Mouse (Mus musculus) lung, adult 2 months (tissue): ENCODE data around the gene Sorcs3. TPM values are rescaled to one million over a fixed set of nuclear protein-coding genes. Genes with fewer than 3 reads are reported as not detected.

Experiments
- DNase-seq: peaks from one replicate; pipeline ENCODE4 v3.0.0; 2022
- H3K4me1 ChIP-seq: fragments of 200-500 bp; 2 replicates; pipeline ENCODE4 v1.6.1; 2011; ENCODE audit warnings: low read length; ENCODE audit not compliant: control insufficient read depth, insufficient read depth
- H3K4me3 ChIP-seq: fragments of 200-500 bp; replicated peaks from 2 replicates; pipeline ENCODE3; 2011; ENCODE audit warnings: low read depth, mild to moderate bottlenecking, control low read depth, low read length; ENCODE audit errors: extremely low read depth
- CTCF ChIP-seq: fragments of 200-500 bp; IDR thresholded peaks from 2 replicates; pipeline ENCODE4 v1.5.1; 2011; ENCODE audit warnings: mild to moderate bottlenecking, low read length, control low read depth; ENCODE audit not compliant: insufficient read depth
- POLR2A ChIP-seq: fragments of 200-500 bp; IDR thresholded peaks from 2 replicates; pipeline ENCODE4 v1.6.1; 2011; ENCODE audit warnings: low read depth, mild to moderate bottlenecking, control low read depth, low read length, borderline replicate concordance; ENCODE audit errors: extremely low read depth
- WGBS: fragments of 180-500 bp; shearing (Covaris S2); methylation state at CpG from one replicate; pipeline ENCODE4 v1.1.7; 2018; 5-methylcytosine and 5-hydroxymethylcytosine counted together
- polyA plus RNA-seq: library from polyadenylated mRNA; depleted of rRNA; stranded (reverse); fragments of >200 nt; gene quantifications from 2 replicates; pipeline ENCODE4 v1.2.3, GENCODE M21; 2012

The Sorcs3 gene
- polyA plus RNA-seq, 1 experiment, result 0.04 TPM

DNA sequence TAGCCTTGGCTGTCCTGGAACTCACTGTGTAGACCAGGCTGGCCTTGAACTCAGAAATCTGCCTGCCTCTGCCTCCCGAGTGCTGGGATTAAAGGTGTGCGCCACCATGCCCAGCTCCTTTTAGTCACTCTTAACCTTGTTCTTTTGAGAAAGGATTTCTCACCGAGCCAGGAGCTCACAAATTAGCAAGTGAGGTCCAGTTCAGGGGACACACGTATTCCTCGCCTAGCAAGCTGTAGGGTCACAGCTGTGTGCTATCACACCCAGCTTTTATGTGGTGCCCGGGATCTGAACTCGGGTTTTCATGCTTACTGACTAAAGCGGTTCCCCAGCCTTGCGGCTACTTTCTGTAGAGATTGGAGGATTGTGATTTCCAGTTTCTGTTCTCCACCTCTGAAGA is 108.0 kb downstream of the Sorcs3 start:
- WGBS, result 87% methylated on average over 9 of the region's 9 CpGs
- no peaks in the 10 kb centered on the region for H3K4me1 ChIP-seq
- TF ChIP-seq CTCF (no peak), POLR2A (no peak)
- no peak for DNase-seq
- no peak overlapping the region for H3K4me3 ChIP-seq

DNA sequence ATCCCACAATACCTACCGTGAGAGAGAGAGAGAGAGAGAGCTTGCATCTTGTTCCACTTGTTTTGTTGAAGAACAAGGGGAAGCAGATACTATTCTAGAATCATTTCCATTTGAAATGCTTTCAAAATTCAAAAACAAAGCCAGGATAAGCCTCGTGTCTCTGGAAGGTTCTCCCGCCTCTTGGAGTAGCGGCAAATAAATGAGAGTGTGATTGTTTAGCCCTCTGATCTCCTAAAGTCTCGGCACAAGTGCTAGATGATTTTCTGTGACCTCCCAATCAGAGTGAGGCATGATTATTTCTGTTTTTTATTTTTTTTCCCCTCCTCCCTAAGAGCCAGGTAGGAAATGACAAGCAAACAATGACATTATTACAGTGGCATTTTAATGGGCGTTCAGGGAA is 121.3 kb downstream of the Sorcs3 start:
- WGBS, result 56% methylated on average over 6 of the region's 6 CpGs
- no peak for DNase-seq
- Histone ChIP-seq H3K4me1 (no peaks in the 10 kb centered on the region), H3K4me3 (no peak overlapping the region)
- TF ChIP-seq POLR2A (no peak), CTCF (no peak)

DNA sequence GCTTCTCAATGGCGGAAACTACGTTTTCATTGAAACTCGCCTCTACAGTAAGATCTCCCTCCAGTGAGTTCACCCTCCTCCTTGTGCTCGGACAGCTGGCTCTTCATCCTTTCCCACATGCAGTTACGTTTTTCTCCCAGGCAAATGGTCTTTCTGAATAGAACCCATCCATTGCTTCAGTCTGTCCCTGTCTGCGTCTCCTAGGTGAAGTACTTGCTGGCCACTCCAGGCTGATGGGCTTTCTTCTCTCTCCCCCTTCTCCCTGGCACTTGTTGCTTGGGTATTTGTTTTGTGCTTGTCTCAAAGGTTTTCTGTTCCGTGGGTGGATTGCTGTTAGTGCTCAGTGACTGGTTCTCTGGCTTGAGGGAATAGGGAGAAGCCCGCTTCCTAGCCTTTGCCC is 122.3 kb downstream of the Sorcs3 start:
- no peak for DNase-seq
- TF ChIP-seq CTCF (no peak), POLR2A (no peak)
- 74% methylated on average over 8 of the region's 8 CpGs for WGBS
- H3K4me1 ChIP-seq, result no peaks in the 10 kb centered on the region
- H3K4me3 ChIP-seq, result no peak overlapping the region

DNA sequence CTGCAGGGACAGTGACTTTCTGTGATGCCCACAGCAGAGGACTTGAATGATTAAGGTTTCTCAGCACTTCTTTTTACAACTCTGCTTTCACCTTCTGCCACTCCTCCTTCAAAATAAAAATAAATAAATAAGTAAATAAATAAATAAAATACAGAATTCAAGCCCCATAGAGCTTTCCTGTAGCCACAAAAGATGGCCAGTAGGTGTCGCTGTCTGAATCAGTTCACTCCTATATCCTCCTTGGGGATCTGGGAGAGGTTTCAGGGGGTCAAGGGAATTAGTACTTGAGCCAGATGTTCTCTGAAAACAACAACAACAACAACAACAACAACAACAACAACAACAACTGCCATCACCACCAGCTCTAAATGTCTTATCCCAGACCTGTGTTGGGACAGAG is 125.8 kb downstream of the Sorcs3 start:
- Histone ChIP-seq H3K4me3 (no peak overlapping the region), H3K4me1 (no peaks in the 10 kb centered on the region)
- no peak for DNase-seq
- TF ChIP-seq POLR2A (no peak), CTCF (no peak)
- WGBS, result 11% methylated on average over 1 of the region's 1 CpGs

DNA sequence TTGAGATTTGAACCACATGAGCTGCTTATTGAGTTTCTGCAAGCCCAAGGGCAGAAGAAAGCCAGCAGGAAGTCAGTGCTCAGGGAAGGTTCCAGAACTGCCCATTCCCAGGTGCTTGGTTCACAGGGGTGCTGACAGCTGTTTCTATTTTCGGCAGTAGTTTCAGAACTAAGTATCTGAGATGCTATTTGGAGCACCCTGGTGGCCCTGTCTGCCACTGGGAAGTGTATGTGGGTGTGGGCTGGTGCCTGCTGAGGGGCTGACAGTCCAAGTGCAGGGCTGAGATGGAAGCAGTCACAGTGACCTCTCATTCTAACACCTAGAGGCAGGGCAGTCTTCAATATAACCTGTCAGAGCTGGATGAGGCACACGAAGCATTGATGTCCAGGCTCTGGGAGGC is 127.3 kb downstream of the Sorcs3 start:
- Histone ChIP-seq H3K4me1 (no peaks in the 10 kb centered on the region), H3K4me3 (no peak overlapping the region)
- no peak for DNase-seq
- 47% methylated on average over 2 of the region's 2 CpGs for WGBS
- no peak for TF ChIP-seq CTCF
- no peak for TF ChIP-seq POLR2A

DNA sequence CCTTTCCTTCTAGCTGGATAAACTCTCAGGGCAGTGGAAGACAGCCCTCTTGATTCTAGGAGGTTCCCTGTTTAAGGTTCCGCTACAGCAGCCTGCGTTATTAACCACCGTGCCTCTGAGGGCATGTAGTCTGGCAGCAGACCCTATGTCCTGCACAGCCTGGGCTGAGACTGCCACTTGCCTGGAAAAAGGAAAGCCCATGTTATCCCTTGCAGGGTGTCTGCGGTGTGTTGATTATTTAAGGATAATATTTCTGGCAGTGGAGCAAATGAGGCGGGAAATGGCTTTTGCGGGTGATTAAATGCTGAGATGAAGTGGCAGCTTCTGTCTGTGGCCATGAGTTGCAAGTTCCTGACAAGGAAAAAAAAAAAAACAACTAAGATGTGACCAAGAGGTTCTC is 131.6 kb downstream of the Sorcs3 start:
- TF ChIP-seq POLR2A, result no peak
- TF ChIP-seq CTCF, result no peak
- no peak for DNase-seq
- Histone ChIP-seq H3K4me1 (no peaks in the 10 kb centered on the region), H3K4me3 (no peak overlapping the region)
- WGBS, result 72% methylated on average over 6 of the region's 6 CpGs

DNA sequence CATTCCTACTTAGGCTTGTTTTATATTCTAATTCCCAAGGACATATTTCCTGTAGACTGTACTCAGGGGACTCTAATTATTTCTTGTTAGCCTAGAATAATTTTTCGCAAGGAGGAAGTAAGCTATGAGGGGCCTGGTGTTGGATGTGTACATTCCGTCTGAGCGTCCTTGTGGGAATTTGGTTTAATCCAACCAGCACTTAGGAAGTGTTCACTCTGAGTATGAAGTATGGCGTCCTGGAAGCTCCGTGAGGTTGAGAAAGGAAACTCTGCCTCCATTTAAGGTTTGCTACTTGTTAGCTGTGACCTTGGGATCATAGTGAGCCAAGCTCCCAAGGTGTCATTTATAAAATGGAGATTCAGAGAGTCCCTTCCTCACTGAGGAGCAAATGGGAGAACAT is 132.3 kb downstream of the Sorcs3 start:
- DNase-seq, result no peak
- 71% methylated on average over 5 of the region's 5 CpGs for WGBS
- TF ChIP-seq CTCF, result no peak
- no peak for TF ChIP-seq POLR2A
- Histone ChIP-seq H3K4me1 (no peaks in the 10 kb centered on the region), H3K4me3 (no peak overlapping the region)

DNA sequence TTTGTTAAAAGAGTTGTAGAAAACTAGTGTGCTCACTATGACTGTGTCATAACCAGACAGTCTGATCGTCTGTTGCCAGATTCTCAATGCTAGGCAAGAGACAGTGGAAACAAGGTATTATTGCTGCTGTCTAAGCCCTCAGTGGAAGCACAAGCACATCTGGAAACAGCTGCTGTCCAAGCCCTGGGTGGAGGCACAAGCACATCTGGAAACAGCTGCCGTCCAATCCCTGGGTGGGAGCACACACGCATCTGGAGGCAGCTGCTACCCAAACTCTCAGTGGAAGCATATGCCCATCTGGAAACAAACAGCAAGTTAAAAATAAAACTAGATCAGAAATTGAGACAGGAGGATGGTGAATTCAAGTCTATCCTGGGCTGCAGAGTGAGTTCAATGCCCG is 136.9 kb downstream of the Sorcs3 start:
- TF ChIP-seq CTCF (no peak), POLR2A (no peak)
- no peak for DNase-seq
- 67% methylated on average over 4 of the region's 4 CpGs for WGBS
- Histone ChIP-seq H3K4me3 (no peak overlapping the region), H3K4me1 (no peaks in the 10 kb centered on the region)

DNA sequence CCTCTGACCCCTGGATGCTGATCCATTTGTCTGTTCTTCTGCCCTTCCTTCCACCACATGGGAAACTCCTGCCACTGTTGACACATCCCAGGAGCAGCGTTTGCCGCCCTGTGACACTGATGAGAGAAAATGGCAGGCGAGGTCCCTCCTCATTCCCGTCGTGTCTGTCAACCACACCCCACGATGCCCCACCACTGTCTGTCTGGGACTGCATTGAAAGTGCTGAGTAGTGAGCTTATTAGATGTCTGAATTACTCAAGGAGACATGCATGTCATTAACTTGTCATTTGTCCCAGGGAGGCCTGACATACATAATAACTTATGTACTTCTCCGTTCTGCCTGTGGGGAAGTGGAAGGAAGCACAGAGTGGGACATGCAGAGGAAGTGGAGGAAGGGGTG is 137.6 kb downstream of the Sorcs3 start:
- H3K4me3 ChIP-seq, result no peak overlapping the region
- TF ChIP-seq CTCF, result no peak
- no peak for TF ChIP-seq POLR2A
- H3K4me1 ChIP-seq, result no peaks in the 10 kb centered on the region
- DNase-seq, result no peak
- WGBS, result 39% methylated on average over 7 of the region's 7 CpGs

DNA sequence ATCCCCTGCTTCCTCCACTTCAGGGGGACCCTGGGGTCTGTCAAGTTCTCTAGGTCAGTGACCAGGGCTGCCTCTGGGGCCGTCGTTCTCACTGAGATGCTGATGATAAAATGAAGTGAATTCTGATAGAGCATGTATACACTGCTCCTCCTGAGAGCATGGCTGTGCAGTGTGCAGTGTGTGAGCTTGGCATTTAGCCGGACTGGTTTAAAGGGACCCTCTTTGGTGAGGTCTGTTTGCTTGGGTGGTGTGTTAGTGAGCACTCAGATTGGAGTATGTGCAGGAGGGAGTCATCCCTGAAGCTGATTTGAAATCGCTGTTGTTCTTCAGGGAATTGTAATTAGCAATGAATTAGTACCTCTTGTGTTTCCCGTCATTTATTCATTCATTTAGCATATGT is 141.3 kb downstream of the Sorcs3 start:
- DNase-seq, result no peak
- 66% methylated on average over 5 of the region's 5 CpGs for WGBS
- TF ChIP-seq CTCF (no peak), POLR2A (no peak)

DNA sequence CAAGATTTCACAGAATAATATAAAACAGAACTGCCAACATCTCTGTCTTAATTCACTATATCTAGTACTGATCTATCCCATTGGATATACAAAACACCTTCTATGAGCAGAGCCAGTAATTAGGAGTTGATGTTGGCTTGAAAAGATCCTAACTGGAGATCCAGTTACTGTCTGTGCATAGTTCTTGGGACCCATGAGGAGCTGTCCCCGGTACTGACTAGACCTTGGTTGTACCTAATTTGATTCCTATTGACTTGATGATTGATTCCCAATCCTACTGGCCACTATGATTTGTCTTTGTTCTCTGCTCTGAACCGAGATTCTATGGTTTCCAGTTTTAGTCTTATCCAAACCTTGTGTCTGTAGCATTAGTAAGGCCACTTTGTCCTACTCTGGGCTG is 151.0 kb downstream of the Sorcs3 start:
- 65% methylated on average over 2 of the region's 2 CpGs for WGBS
- no peak overlapping the region for H3K4me3 ChIP-seq
- TF ChIP-seq CTCF (no peak), POLR2A (no peak)
- DNase-seq, result no peak
- H3K4me1 ChIP-seq, result no peaks in the 10 kb centered on the region

More for the DNA sequence above, 141.3 kb downstream of the Sorcs3 start:
- Histone ChIP-seq H3K4me1 (no peaks in the 10 kb centered on the region), H3K4me3 (no peak overlapping the region)
